Mouse (Mus musculus) stomach, postnatal 0 days (tissue): ENCODE data around the gene Atp6v0a1.

Experiments
- CTCF ChIP-seq: IDR thresholded peaks from 2 replicates; pipeline ENCODE4 v1.5.1; 2016; ENCODE audit warnings: antibody characterized with exemption, low read depth, mild to moderate bottlenecking, moderate library complexity
- EP300 ChIP-seq: optimal IDR thresholded peaks from 2 replicates; pipeline ENCODE3; 2016; ENCODE audit warnings: antibody characterized with exemption

GRCm38 (mm10) chr11:101061049-101061448 is 51.8 kb downstream of the Atp6v0a1 start:
- TF ChIP-seq CTCF (no peak; the same call in 1 of the 2 replicates), EP300 (no peak)
